In genomic region chr19:7311306-7311705, GRCm38 (mm10) we compare ENCODE assay signal across 8 mouse cellular contexts. TPM values are rescaled to one million over a fixed set of nuclear protein-coding genes. Genes with fewer than 3 reads are reported as not detected.
DNase-seq lines count a peak whose midpoint lies in the region; ATAC-seq and TF ChIP-seq lines count a peak whose summit lies in the region.

No protein-coding gene starts in this region.

- no peaks in the 10 kb centered on the region for H3K27me3 ChIP-seq in lung, embryonic 15.5 days
- H3K27me3 ChIP-seq in heart, embryonic 16.5 days (ENCODE audit: control insufficient read depth, insufficient read depth, low read length), result no peaks in the 10 kb centered on the region

- WGBS in lung, embryonic 15.5 days, result 30% methylated on average over 10 of the region's 10 CpGs
- WGBS in lung, adult 2 months, result 20% methylated on average over 10 of the region's 10 CpGs
- 14% methylated on average over 10 of the region's 10 CpGs for WGBS in heart, embryonic 16.5 days

- no peak for DNase-seq in lung, adult 2 months
- DNase-seq in cerebellum, postnatal 14 days, result peak; percentile 77 to 86
- DNase-seq in lung, postnatal 36 days, result peak; percentile 61
- DNase-seq in ovary, adult 18-20 months (ENCODE audit: low spot score), result no peak
- no peak for DNase-seq in ovary, postnatal 14 days (ENCODE audit: low spot score)
- no peak for DNase-seq in layer of hippocampus, adult 11-12 months (ENCODE audit: low spot score)

- no peaks in the 10 kb centered on the region for H3K36me3 ChIP-seq in lung, embryonic 15.5 days
- H3K36me3 ChIP-seq in heart, embryonic 16.5 days (ENCODE audit: control insufficient read depth, insufficient read depth), result no peaks in the 10 kb centered on the region

- no peak for TF ChIP-seq CTCF in lung, adult 2 months (IDR thresholded peaks at IDR 0.05; ENCODE audit: insufficient read depth, low read length)

- no peaks in the 10 kb centered on the region for H3K9me3 ChIP-seq in lung, embryonic 15.5 days
- H3K9me3 ChIP-seq in heart, embryonic 16.5 days (replicated peaks; ENCODE audit: control insufficient read depth, low read length), result no peaks in the 10 kb centered on the region

- peak overlapping the region; percentile 94 for H3K27ac ChIP-seq in lung, embryonic 15.5 days
- peak overlapping the region; percentile 85 for H3K27ac ChIP-seq in heart, embryonic 16.5 days (ENCODE audit: low read length)

- no peak for TF ChIP-seq POLR2A in lung, adult 2 months (IDR thresholded peaks at IDR 0.05; ENCODE audit: borderline replicate concordance, extremely low read depth, low read depth, low read length)

- peaks cover 75% of the 10 kb centered on the region for H3K4me1 ChIP-seq in lung, embryonic 15.5 days
- H3K4me1 ChIP-seq in lung, adult 2 months (ENCODE audit: control insufficient read depth, insufficient read depth, low read length), result peaks cover 40% of the 10 kb centered on the region
- peaks cover 68% of the 10 kb centered on the region for H3K4me1 ChIP-seq in heart, embryonic 16.5 days (ENCODE audit: control insufficient read depth, insufficient read depth, low read length)

- ATAC-seq in lung, embryonic 15.5 days (ENCODE audit: borderline replicate concordance, extremely low read depth, low FRiP score, low TSS enrichment), result no peak
- peak; percentile 63 for ATAC-seq in heart, embryonic 16.5 days (replicated peaks; ENCODE audit: extremely low read depth, insufficient read depth, low FRiP score)

- peak overlapping the region; percentile 38 for H3K4me2 ChIP-seq in lung, embryonic 15.5 days
- peak overlapping the region; percentile 40 for H3K4me2 ChIP-seq in heart, embryonic 16.5 days (ENCODE audit: low read depth, low read length)

- H3K4me3 ChIP-seq in lung, embryonic 15.5 days, result no peak overlapping the region
- H3K4me3 ChIP-seq in lung, adult 2 months (replicated peaks; ENCODE audit: extremely low read depth, low read depth, low read length), result no peak overlapping the region
- H3K4me3 ChIP-seq in heart, embryonic 16.5 days (ENCODE audit: low read length), result no peak overlapping the region

- 0 out of 2 replicates have a peak overlapping the region, but pooled peaks have one; percentile 10 for H3K9ac ChIP-seq in lung, embryonic 15.5 days
- peak overlapping the region; percentile 42; the same call in 1 of the 2 replicates for H3K9ac ChIP-seq in heart, embryonic 16.5 days (ENCODE audit: low read length)

RNA-seq across cellular contexts. Expression of gene Mark2, which starts 30.4 kb away (rescaled TPM):
- polyA plus RNA-seq in lung, embryonic 15.5 days (2015; fragmentation: Nextera tagmentation; extraction: Ambion mirVana), result 42.9 and 49.0 TPM in 2 replicates
- 68.6 and 94.1 TPM in 2 replicates for polyA plus RNA-seq in lung, adult 2 months (2012; rRNA removed)
- polyA plus RNA-seq in heart, embryonic 16.5 days (2015; fragmentation: Nextera tagmentation; extraction: Ambion mirVana), result 32.4 and 33.0 TPM in 2 replicates

RNA-seq across cellular contexts. Expression of gene Rcor2, which starts 44.2 kb away (rescaled TPM):
- polyA plus RNA-seq in lung, embryonic 15.5 days (2015; fragmentation: Nextera tagmentation; extraction: Ambion mirVana), result 9.7 and 12.4 TPM in 2 replicates
- polyA plus RNA-seq in lung, adult 2 months (2012; rRNA removed), result 1.7 and 3.3 TPM in 2 replicates
- polyA plus RNA-seq in heart, embryonic 16.5 days (2015; fragmentation: Nextera tagmentation; extraction: Ambion mirVana), result 11.9 and 18.0 TPM in 2 replicates

Comparison
In these comparisons a context has a peak if more than half of its experiments do, and no peak if none do; other contexts are left out.
1. DNase-seq: peak in cerebellum, postnatal 14 days (2 of 2) and lung, postnatal 36 days (single experiment); none in lung, adult 2 months (single experiment), ovary, adult 18-20 months (single experiment), ovary, postnatal 14 days (single experiment) and layer of hippocampus, adult 11-12 months (single experiment).